Mouse (Mus musculus): Measurements from ENCODE around the gene Prkar1a.

DNA sequence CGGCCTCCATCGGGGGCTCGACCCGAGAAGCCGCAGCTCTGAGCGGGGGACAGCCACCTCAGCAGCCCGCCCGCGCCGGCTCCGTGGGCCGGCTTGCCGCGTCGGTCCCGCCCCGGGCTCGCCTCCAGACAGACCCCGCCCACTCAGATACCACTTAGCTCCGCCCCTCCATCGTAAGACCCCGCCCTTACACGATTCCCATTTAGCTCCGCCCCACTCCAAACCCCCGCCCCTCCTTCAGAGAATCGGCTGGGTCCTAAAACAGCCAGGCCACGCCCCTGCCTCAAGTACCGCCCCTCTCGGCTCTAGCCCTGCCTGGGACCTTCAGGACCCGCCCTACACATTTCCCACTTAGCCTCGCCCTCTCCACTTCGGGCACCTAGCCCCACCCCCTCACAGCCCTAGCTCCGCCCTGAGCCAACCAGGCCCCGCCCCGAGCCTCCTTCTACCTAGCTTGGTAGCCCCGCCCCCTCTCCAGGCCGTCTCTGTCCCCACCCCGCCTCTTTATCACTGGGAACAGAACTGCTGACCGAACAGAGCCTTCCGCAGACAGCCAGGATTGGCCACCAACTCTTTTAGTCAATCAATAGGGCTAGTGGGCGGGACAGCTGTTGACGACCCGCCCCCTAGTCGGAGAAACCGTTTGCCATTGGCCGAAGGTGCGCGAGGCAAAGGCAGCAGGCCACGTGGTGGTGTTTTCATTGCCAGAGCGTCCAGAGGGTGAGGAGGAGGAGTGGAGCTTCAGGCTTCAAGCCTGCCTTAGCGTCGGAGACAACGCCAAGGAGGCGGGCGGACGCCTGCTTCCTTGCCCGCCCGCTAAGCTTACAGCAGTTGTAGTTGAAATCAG is 37.7 kb upstream of the Prkar1a start, which contains the start of gene Wipi1:
- TF ChIP-seq POLR2A (IDR thresholded peaks at IDR 0.05; ENCODE audit: borderline replicate concordance, insufficient read depth, low read length) = peak; percentile 34; the same call in 1 of the 2 replicates
- no peak for TF ChIP-seq CTCF (IDR thresholded peaks at IDR 0.05; ENCODE audit: borderline replicate concordance, insufficient read depth, low read depth, low read length)

All from cerebellum, adult 2 months (tissue).